Mouse (Mus musculus): Measurements from ENCODE around the gene Gm21830. TPM values are rescaled to one million over a fixed set of nuclear protein-coding genes. Genes with fewer than 3 reads are reported as not detected.

Gm21830 gene
- not detected in 2 replicates for polyA plus RNA-seq (2012; rRNA removed; ENCODE audit: low replicate concordance)

DNA sequence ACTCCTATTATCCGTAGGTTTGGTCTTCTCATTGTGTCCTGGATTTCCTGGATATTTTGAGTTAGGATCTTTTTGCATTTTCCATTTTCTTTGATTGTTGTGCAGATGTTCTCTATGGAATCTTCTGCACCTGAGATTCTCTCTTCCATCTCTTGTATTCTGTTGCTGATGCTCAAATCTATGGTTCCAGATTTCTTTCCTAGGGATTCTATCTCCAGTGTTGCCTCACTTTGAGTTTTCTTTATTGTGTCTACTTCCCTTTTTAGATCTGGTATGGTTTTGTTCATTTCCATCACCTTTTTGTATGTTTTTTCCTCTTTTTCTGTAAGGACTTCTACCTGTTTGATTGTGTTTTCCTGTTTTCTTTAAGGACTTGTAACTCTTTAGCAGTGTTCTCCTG, at the start of gene Gm21830:
Gene Gm21830, plus strand, starts transcription at position 301 of the 400 bp plus-strand sequence.

GRCm38 (mm10) chr2:67433081-67433480, 19.6 kb downstream of the Gm21830 start, which contains the start of gene Gm26727:
TSS of gene Gm26727 (minus strand) at chr2:67433181.

DNA sequence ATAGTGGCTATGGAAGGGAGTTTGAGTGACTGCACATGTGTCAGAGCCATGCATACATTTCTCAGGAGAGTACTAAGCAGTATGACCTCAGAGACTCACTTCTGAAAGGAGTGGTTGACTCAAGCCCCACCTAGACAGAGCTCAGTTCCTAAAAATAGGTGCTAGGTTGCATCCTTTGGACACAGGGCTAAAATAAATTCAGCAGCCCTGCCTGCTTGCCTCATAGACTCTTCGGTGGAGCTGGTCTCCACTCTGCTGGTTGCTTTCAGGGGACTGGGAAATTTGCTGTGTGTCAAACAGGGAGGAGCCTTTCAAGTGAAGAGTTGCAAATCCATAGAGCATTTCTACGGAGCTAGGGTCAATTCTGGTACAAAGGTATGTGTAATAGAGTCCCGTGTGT, 32.3 kb downstream of the Gm21830 start, which contains the start of gene Xirp2:
Gene Xirp2, plus strand, starts transcription at position 223 of the 400 bp plus-strand sequence.

Other genes with a start within 250 kb of the Gm21830 start
- gene Gm26727, start 19.5 kb downstream of the Gm21830 start, polyA plus RNA-seq (2012; rRNA removed; ENCODE audit: low replicate concordance), result not detected in 2 replicates
- gene Xirp2, start 32.3 kb downstream of the Gm21830 start, polyA plus RNA-seq (2012; rRNA removed; ENCODE audit: low replicate concordance), result not detected in 2 replicates
- 0.02 and 0.06 TPM in 2 replicates for gene B3galt1, start 152.1 kb downstream of the Gm21830 start, polyA plus RNA-seq (2012; rRNA removed; ENCODE audit: low replicate concordance)

All from duodenum, adult 2 months (tissue).